Mouse (Mus musculus) adrenal gland (tissue): ENCODE data around the gene Myo1h.

Experiments
- intact Hi-C: fragments of 180-260 bp; cut with DNase I; formaldehyde crosslinking; loops from one replicate; pipeline ENCODE4 v1.15.1; 2025
- long read RNA-seq, 2 experiments: library from polyadenylated mRNA; unstranded; transcript quantifications; one replicate each; pipeline ENCODE4 v2.0.0; 2020; ENCODE audit warnings: borderline replicate concordance in 1 of 2; ENCODE audit not compliant: insufficient replicate concordance in 1 of 2

The Myo1h gene
- long read RNA-seq, experiment 1, result 0 reads
- long read RNA-seq, experiment 2, result 0 reads

GRCm38 (mm10) chr5:114288874-114289273, at the start of gene Myo1h:
Gene Myo1h, plus strand, starts transcription at chr5:114289166.
- intact Hi-C loops, result no loop called here

- intact Hi-C loops, result no loop called here
Measured at GRCm38 (mm10) chr5:114239737-114240136, 49.2 kb upstream of the Myo1h start.

DNA sequence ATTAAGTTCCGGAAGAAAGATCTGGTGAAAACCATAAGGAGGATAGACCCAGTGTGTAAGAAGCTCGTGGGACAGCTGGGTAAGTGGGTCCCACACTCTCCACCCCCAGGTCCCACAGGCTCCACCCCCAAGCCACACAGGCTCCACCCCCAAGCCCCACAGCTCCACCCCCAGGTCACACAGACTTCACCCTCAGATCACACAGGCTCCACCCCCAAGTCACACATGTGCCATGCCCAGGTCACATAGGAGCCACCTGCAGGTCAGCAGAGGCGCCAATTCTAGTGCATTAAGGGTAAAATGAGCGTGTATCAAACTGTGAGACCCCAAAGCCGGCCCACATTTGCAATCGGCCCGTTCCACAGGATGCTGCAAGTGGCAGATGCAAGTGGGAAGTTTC, 42.5 kb upstream of the Myo1h start:
- intact Hi-C loops, result loop anchor here (2.0 kb wide), 1 partner anchor 62 kb away; no protein-coding TSS in a partner anchor

DNA sequence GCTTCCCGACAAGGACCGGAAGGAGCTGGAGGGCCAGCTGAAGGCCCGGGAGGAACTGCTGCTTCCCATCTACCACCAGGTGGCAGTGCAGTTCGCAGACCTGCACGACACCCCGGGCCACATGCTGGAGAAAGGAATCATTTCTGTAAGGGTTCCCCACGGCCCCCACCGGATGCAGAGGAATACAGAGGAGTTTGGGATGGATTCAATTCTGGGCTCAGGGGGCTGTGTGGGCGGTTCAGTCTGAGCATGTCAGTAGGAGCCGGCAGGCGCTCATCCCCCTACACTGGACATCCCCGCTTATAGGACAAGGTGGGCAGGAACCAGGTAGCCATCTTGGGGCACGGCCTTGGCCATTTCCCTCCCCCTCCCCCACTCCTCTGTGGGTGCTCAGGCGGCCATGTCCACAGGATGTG, 40.8 kb upstream of the Myo1h start:
- intact Hi-C loops, result no loop called here

DNA sequence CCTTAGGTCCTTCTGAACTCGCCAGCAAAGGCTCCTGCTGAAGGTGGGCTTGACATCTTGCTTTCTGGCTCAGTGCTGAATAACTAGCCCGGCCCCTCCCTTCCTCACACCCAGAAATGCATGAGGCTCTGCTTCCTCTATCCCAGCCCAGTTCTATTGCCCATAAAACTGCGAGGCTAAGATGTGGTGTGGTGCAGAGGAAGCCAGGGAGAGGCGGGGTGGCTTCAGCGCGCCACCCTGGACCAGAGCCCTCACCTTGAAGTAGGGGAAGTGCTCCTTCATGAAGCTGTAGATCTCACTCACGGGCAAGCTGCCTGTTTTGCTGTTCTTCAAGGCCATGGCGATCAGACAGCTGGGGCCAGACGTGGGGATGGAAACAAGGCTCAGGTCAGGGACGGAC, 29.5 kb upstream of the Myo1h start:
- intact Hi-C loops, result no loop called here

GRCm38 (mm10) chr5:114261494-114261893, 27.5 kb upstream of the Myo1h start:
- intact Hi-C loops, result no loop called here

DNA sequence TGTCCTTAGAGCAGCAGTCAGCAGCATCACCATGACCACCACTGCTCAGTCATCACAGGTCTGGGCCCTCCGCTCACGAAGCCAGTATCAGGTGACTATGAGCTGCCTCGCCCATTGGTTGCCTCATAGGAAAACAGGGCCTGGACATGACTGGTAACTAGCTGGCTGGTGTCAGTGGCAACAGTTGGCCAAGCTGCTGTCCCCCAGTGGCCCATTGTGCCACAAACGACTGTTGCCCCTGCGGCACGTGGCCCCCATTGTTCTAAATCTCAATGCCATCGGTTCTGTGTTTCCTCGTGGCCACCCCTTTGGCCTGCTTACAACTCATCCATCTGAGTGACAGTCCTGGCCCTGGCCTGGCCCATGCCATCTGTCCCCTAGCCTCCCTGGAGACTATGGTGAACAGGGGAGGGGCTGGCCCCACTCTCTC, 24.9 kb upstream of the Myo1h start:
- intact Hi-C loops, result no loop called here

DNA sequence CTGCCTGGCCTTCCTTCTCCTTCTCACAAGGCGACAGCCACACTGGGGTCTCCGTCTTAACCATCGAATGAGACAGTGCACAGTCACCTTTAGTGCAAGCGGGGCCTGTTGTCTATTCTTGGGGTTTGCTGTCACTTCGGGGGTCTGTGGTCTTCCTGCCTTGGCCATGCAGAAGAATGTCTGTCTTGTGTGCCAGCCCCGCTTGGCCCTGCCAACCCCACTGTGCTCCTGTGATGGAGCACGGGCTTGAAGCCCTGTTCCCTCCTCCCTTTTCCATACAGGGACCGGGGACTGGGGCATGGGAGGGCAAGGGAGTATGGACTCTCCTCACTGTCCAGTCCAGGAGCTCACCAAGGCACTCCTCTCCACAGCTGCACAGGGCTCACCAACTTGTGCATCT, 24.2 kb upstream of the Myo1h start:
- intact Hi-C loops, result no loop called here

DNA sequence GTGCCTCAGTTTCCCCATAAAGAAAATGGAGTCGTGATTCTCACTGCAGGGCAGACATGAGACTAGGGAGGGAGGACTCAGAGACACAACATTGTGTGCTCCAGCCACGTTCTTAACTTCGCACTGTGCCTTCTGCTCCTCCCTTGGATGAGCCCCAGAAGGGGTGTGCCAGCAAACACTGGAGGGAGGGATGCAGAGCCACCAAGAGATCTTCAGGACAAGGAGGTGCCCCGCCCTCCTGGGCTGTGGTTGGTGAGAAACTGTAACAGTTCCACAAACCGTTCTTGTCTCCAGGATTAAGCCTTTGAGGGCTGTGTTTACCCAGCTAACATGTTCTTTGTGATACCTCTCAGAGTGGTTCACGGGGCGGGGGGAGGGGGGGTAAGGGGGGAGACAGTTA, 20.3 kb upstream of the Myo1h start:
- intact Hi-C loops, result no loop called here

- intact Hi-C loops, result no loop called here
Measured at GRCm38 (mm10) chr5:114269499-114269898, 19.5 kb upstream of the Myo1h start.

- intact Hi-C loops, result no loop called here
Measured at GRCm38 (mm10) chr5:114269984-114270383, 19.0 kb upstream of the Myo1h start.

- intact Hi-C loops, result no loop called here
Measured at GRCm38 (mm10) chr5:114273693-114274402, 15.1 kb upstream of the Myo1h start, which contains the start of gene Foxn4. Gene Foxn4, minus strand, starts transcription at chr5:114273807.

DNA sequence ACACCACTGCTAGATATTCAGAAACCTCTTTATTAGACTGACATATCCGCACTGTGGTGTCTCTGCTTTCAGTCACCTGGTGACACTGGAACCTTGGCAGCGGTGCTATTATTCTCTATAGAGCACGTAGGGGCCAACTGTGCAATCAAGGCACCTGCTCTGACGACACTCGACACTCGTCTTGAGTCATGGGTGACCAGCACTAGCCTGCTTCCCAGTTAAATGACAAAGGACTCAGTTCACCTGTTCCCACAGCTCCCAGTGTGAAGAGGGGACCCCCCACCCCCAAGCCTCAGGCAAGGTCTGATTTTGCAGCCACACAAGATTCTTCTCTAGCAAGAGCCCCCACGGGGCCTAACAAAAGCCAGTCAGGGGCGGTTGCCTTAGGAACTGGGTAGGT, 13.6 kb upstream of the Myo1h start:
- intact Hi-C loops, result no loop called here

DNA sequence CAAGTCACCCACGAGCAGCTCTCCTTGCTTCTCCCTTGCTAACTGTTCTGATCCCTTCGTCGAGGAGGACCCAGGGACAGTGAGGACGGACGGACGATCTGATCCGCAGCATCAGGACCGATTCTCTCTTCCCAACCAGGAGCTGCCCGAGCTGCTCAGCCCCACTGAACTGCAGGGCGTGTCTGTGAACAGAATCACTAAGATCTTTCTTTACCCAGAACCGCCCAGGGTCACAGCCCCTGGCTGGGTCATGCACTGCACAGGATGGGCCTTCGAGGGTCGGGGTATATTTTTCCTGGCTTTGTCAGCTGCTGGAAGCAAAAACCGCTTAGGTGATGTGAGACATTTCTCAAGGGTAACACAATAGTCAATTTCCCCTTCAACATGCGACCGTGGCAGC, 13.0 kb upstream of the Myo1h start:
- intact Hi-C loops, result no loop called here

- intact Hi-C loops, result no loop called here
Measured at GRCm38 (mm10) chr5:114279382-114280143, 9.4 kb upstream of the Myo1h start.

- intact Hi-C loops, result no loop called here
Measured at GRCm38 (mm10) chr5:114282346-114282745, 6.6 kb upstream of the Myo1h start.

DNA sequence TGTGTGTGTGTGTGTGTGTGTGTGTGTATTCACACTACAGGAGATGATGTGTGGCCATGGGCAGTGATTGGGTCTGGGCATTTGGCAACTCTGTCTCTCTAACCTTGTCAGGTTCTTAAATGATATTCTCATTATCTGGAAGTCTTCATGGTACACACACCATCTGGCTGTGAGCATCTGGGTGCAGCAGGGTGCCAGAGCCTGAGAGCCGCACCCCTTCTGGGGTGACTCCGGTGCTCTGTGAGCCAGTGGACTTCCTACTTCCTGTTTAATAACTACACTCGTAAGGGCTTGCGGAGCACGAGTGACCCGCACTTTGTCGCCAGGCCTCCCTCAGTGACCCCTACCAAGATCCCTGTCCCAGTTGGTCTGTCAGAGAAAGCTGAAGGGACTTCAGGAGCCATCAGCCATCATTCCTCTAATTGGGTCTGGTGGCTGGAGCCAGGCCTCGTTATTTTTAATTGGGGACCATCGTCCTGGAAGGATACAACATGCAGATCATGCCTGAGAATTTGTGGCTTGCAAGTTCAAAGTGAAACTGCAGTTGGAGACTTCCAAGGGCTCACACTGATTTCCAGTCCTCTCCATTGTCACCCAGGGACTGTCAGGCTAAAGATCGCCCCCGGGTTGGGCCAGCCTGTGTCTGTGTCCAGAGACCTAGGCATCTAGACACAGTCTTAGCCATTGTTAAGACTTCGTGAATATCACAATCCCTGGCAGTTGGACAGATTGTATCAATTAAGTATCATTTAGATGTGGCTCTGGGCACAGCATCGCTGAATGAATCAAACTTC, 4.2 kb upstream of the Myo1h start:
- intact Hi-C loops, result no loop called here

DNA sequence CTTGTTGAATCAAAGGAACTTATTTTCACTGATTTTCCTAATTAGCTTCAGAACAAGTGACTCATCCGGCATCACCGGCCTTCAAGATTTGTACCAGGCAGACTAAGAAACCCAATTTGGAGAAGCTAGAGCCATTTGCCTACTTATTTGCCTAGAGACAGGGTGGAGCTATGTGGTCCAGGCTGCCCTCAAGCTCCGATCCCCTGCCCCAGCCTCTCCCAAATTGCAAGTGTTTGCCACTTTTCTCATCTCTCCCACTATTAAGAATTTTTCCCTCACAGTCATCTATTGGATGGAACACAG, 3.6 kb upstream of the Myo1h start:
- intact Hi-C loops, result no loop called here

- intact Hi-C loops, result no loop called here
Measured at GRCm38 (mm10) chr5:114286102-114286501, 2.9 kb upstream of the Myo1h start.

GRCm38 (mm10) chr5:114286872-114287571, 1.9 kb upstream of the Myo1h start:
- intact Hi-C loops, result no loop called here

DNA sequence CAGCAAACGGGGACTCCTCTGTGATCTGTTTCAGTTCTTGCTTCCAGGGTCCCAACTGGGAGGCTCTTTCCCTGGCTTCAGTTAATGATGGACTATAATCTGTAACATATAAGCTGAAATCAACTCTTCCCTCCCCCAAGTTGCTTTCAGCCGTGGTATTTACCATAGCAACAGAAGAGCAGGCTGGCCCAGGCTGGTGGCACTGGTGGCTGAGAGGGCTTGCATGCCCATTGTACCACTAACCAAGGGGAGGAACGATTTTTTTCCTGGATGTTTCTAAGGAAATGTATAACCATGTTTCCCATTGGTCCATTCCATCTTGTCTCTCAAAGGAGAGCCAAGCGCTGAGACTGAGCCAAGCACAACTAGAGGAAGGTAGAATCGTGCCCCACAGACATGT, 570 bp upstream of the Myo1h start:
- intact Hi-C loops, result no loop called here
